Mouse (Mus musculus) R1 (cell line): Measurements from ENCODE around the gene Gm3045.

Experiments
- DNase-seq: peaks from one replicate; pipeline ENCODE4 v3.0.0-alpha.2; 2018; ENCODE audit warnings: low read depth, low spot score

The Gm3045 gene

DNA sequence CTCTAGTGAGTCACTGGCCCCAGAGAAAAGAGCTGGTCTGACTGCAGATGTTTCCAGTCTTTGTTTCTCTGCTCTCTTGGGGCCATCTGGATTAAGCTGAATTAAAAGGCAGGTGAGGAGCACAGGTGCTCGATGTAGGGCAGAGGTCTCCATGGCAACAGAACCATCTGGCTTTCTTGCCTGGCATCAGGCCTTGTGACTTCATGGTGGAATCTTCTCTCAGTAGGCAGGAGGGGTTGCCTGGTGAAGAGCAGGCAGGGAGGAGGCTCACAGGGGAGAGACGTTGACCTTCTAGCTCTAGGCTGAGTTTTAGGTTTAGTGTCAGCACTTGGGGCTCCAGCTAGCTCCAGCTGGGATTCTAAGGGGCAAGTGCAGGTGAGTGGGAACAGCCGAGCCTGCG is at the start of gene Gm3045:
Gene Gm3045 (plus strand): TSS at position 230 of the 400 bp plus-strand sequence.
- DNase-seq = no peak

DNA sequence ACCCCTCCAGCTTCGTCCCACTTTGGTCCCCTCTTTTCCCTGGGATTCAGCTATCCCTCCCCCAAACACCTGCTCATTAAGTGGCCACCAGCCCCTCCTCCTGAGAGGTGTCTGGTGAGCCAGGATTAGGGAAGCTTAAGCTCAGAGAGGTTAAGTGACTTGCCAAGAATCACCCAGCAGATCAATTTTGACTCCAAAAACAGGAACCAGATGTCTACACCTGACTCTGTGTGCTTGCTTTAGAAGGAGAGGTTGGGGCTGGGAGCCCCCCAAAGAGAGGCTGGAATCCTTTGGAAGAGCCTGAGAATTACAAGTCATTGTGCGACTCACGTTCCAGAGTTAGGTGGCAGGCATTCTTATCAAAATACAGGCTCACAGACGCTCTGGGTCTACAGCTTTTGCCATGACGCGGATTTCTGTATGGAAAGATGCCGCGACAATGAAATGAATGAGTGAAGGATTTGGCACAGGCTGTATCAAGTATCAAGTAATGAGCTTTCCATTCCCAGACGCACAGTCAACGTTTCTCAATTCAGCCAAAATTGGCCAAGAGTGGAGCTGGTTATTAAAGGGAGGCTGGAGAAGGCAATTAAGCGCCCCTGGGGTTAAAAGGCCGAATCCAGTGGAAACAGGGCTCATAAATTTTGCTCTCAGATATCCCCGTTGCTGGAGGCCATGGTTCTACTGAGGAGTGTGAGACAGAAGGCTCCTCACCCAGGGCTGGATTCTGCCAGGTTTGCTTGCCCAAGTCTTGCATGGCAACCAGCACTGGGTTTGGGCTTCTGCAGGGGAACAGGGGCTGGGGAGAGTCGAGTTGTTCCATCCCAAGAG is 45.3 kb upstream of the Gm3045 start:
- DNase-seq = no peak

DNA sequence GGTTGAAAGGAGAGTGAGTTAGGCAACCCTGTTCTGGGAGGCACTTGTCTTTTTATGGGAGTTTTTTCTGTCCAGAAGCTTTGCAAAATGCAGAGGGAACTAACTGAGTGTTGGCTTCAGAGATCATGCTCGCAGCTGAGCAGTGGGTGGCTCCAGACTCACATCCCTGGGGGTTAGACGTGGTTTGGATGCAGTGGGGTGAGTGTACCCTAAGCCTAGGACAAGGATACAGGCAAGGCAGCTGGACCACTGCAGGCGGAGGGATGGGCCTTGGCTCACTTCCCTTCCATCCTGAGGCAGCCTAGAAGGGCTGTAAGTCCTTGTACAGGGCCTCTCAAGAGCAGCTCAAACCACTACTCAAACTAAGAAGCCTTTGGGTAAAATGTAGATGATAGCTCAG is 43.0 kb upstream of the Gm3045 start:
- DNase-seq = no peak

DNA sequence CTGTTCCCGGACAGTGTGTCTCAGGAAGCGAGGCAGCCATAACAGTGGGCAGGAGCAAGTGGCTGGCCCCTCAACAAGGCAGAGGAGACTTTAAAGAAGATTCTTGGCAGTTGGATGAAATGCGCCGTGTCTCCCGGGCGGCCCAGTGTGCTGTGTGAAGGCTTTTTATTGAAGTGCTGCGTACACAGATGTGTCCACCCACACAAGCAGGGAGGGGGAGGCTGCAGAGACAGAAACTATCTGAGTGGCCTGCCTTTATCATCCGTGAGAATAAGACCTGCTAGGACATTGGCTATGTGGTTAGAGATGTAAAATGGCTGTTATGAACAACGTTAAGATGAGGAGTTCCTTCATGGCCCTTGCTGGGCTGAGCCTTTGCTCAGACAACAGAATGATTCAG is 40.0 kb upstream of the Gm3045 start:
- no peak for DNase-seq

DNA sequence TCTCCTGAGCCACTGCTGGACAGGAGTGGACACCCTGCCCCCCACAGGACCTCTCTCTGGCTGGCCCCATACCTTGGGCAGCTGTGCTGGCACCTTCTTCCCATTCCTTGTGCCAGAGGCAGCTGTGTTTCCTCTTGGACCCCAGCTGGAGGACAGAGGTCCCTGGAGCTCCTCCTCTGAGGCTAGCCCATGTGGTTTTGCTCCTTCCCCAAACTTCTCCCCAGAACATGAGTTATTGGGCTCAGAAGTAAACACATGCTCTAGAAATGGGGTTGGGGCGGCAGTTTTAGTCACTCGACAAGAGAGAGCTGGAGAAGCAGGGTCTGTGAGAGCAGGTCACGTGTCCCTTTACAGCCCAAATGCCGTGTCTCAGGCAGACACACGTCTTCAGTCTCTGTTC is 39.0 kb upstream of the Gm3045 start:
- no peak for DNase-seq

DNA sequence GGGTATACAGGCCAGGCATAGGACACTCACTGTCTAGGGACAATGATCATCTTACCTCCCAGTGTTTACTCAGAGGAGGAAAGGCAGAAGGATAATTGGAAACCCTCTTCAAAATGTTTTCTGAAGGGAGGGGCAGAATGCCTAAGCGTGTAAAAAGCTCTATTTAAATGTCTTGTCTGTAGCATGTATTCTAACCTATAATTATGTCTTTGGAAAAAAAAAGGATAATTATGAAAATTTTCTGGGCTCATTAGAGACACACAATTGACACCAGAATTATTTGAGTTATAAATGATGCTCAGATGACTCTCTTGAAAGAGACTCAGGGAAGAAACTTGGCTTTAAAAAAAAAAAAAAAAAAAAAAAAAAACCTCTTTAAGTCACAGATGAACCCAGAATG is 38.4 kb upstream of the Gm3045 start:
- DNase-seq = no peak

DNA sequence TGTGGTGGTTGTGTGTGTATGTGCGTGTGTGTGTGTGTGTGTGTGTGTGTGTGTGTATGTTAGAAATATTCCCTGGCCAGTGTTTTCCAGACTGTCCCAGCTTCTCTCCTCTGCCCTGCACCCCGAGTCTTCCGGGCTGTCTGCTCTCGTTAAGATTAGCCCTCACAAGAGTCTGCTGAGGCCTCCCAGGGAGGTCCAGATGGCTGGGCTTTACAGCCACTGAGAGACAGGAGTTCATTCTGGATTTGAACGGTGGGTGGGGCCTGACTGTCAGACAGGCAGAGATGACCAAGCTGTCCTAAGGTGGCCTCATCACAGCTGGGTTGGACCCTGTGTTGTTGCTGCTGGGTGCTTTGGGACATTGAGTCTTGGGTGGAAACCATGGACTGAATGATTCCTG is 28.8 kb upstream of the Gm3045 start:
- DNase-seq = no peak

DNA sequence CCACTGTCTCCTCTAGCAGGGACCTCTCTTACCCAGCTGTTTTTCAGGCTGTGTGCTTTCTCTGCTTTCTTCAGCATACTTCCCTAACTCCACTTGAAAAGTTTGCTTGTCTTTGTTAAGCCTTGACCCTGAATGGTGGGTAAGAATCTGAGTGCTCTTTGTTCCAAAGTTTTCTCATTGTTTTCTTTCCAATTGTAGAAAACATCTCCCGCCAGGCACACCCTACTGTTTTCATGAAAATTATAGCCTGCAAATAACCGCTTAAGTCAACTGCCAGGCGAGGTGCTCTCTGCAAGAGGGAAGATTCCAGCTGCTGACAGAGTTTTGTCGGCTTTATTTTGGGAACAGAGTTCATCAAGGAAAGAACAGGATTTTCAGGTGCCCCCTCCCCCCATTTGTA is 25.2 kb upstream of the Gm3045 start:
- peak; percentile 54 for DNase-seq

DNA sequence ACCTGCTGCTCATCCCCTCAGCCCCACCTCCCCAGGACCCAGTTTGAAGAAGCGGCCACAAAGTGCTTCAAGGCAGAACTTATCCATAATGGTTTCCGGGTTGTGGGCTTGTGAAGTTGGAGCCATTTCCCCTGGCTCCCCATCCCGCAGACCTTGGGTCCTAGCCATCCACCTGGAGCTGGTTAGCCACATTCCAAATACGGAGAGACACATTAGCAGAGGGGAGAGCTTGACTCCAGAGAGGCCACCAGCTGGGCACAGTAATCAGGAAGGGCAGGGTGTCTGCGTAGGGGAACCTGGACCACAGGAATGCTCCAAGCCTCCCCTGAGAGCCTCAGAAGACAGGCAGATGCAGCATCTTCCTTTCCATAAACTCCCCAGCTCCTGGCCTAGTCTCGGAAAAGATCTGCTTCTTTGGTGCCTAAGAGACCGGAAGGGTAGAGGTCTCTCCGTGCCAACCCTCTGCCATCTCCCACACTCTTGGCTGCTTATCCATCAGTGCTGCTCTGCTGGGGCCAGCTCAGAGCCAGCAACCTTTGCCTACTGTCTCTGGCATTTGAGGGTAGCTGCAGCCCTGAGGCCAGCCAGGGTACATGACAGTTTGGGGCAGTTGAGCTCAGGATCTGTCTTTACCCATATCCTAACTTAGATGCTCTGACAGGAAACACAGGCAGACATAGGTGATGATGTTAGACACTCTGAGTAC is 22.9 kb upstream of the Gm3045 start:
- DNase-seq = no peak

DNA sequence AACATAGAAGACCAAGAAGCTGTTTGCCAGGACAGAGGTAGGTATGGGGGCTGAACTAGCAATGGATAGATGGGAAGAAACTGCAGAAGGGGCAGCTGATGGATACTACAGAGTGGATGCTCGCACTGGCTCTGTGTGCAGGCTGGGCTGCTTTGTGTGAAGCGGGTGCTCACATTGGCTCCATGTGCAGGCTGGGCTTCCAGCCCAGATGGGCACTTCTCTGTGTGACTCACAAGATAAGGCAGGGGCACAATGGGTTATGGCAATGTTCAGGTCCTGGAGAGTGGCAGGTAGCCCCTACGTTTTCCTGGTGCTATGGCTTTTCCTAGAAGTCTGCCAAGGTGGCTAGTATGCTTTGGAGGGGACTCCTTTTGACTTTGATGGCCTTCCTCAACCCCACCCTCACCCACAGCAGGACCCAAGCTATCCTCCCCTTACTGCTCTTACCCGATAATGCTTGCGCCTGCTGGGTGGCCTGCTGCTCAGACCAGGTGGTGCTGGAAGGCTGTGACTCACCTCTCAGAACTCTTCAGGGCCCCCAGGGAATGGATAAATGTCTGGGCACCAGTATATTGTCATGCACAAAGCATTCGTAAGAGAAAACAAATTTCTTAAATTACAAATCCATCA is 21.8 kb upstream of the Gm3045 start:
- no peak for DNase-seq

DNA sequence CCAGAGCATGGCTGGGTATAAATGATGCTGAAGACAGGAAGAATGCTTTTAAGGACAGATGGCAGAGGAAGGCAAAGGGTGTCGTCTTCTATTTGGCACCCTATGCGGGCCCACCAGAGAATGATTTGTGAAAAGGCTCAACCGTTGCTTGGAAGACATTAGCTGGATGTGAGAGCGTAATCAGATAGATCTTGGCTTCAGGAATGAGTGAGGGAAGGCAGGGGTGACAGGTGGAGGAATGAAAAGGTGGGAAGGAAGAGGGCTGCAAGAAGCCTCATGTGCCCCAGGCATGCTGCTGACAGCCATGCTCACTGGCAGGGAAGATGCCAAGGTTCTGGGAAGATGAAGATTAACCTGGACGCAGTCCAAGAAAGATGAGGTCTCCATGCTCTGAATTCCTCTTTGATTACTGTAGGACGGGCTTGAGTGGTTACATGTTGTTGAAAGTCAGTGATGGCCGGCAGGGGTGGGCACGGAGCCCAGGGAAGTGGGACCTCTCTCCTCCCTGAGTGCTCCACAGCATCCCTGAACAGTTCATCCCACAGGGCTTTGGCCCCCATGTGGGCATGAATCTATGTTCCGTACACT is 14.0 kb upstream of the Gm3045 start:
- DNase-seq = no peak

DNA sequence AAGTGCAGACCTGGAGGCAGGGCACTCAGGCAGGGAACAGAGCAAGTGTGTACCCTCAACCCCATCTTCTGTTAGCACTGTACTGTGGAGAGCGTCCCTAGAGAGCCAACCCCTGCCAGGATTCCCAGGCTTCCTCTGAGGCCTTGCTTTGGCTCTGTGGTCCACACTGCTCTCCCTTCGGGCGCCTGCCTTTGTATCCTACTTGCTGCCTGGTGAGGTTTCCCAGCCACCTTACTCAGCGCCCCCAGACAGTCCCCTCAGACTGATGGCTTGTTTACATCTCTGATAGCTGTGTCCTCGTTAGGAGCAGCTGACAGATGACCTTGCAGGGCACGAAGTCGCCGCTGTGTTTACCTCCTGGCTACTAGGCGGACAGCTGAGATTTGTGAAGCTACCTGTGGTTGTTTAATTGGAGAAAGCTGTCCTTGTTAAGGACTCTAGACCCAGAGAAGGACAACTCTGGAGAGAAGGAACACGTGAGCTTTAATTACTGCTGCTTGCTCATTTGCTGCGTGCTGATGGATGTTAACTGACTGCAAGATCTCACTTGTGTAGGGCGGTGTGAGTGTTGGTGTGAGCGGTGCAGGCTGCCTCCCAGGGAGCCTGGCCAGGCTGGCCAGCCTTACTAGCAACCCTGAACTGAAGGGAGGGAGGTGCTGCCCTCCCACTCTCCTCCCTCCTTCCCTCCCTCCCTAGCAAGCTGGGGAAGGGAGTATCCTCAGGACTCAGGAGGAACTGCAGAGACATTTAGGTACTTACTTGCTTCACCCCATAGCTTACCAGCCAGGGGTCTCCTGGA is 7.5 kb upstream of the Gm3045 start:
- DNase-seq = no peak

DNA sequence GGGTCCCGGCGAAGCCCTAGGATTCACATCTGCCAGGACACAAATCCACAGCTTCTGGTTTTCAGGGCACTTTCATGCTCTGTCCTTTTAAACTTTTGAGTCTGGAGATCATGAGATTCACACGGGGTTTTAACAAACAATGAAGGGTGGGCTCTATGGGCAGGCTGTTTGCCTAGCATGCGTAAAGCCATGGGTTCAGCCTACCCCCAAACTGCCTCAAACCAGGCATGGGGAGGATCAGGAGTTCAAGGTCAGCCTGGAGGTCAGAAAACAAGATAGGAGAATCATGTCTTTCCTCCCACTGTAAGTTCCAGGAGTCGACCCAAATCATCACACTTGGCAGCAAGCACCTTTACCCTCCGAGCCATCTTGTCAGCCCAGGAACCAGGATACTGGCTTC is 6.9 kb upstream of the Gm3045 start:
- no peak for DNase-seq

DNA sequence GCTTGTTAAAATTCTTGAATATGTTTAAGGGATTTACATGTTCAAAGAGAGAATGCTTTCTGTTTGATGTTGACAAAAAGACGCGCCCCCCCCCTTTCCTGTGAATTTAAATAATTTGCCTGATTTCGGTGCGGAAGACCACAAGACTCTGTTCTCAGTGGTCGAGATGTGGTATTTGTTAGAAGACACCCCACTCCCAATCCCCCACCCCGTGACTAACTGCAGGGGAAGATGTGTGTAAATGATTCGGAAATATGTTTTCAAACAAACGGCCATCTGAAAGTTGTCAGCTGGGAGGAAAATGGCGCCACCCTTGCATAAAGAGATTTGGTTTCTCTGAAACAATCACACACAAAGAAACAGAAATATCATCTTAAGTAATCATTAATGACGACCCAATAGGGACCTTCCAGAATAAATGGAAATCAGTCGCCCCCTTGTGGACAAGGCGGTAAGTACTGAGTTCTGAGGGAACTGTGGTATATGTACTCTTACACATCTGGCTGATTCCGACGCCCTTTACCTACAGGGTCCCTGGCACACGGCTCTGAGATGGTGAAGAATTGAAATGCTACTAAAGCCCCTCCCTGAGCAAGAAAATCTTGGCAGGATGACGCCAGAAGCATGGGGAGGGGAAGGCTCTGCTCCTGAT is 4.2 kb upstream of the Gm3045 start:
- DNase-seq = peak; percentile 79

DNA sequence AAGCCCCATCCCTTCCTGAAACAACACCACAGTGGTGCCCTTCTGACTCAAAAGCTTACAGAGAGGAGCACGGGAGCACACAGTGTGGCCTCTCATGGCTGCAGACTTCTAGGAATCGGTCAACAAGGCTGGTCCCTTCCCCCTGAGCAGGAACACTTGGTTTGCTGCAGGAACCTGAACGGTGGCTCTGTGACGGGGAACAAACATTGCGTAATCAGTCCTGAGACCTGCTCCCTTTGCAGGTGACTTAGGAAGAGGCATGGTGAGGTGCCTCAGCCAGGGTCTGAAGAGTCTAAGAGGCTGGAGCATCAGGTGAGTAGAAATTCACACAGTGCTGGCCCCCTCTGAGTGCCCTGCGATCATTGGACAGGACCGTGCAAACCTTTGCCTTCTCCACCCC is 463 bp upstream of the Gm3045 start:
- DNase-seq = no peak

DNA sequence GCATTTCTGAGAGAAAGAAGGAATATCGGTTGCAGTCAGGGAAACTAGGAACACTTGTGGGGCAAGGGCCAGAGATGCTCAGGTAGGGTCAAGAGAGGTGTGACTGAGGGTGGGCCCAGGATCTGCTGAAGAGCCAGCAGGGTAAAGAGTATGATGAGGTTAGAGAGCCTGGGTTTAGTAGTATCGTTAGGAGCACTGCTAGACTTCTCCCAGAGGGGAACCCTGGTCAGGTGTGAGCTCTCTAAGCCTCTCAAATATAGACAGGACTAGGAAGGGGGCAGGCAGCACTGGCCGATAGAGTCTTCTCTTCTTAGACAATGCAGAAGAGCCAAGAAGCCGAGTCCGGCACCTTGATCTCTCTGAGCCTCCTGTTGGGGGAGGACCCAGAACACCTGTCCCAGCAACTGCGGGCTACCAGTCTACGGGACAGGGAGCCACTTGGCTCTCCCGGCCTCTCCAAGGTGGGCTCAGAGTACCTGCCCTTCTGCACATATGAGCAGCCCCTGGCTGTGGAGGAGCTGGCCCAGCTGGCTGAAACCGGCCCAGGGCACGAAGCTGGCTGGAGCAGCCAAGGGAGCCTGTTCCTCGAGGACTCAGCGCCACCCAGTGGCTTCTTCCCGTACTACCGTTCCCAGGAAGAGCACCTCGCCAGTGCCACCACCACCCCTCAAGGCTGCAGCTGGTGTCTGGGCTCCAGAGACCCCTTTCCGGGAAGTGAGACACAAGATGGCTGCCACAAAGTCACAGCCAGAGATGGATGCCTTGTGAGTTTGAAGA is 2.5 kb downstream of the Gm3045 start:
- DNase-seq = peak; percentile 63

DNA sequence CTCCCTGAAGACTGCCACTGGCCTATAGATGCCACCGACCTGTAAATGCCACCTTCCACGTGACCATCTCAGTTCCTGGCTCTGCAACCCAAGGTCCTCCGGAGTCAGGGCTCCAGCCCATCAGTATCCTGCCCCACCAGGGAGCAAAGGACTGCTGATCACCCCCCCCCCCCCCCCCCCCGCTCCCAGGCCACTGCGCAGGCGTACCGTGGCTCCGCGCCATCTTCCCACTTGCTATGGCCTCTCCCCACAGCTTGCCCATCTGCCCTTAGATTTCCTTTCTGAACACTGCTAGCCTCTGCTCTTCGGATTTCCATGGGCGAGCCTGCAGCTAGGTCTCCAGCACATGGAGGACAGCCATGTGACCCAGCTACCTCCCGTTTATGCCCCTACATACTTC is 6.1 kb downstream of the Gm3045 start:
- DNase-seq = no peak

DNA sequence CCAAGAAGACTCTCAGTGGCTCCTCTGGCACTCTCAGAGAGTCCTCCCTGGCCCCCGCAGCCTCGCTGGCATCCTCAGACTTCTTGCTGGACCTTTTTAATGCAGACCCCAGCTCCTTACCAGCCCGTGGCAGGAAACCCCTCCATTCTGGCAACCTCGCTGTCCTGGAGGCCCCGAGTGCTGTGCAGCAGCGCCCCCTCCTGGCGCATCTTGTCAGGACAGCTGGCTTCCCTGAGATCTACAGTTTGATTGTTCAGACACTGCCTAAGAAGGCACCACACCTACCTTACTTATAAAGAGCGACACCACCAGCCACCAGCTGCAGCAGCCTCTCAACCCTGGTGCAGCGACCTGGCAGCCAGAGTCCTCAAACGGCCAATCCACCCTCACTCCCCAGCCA is 7.1 kb downstream of the Gm3045 start:
- DNase-seq = peak; percentile 77

DNA sequence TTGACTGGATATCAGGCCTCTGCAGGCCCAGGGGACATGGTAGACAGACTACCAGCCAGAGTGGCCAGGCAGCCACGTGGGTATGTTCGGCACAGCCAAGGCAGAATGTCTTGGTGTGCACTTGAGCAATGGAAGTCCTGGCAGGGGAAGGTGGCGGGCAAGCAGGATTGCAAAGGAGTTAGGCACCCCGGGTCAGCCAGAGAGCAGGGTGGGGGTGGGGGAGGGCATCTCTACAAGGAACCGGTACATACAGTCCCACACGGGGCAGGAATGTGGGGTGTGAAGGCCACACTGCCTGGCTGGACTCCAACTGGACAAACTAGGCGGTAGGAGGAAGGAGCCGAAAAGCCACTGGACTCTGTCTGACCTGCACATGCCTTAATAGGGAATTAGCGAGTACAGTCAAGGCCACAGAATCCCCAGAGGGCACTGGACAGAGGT is 7.9 kb downstream of the Gm3045 start:
- DNase-seq = no peak

DNA sequence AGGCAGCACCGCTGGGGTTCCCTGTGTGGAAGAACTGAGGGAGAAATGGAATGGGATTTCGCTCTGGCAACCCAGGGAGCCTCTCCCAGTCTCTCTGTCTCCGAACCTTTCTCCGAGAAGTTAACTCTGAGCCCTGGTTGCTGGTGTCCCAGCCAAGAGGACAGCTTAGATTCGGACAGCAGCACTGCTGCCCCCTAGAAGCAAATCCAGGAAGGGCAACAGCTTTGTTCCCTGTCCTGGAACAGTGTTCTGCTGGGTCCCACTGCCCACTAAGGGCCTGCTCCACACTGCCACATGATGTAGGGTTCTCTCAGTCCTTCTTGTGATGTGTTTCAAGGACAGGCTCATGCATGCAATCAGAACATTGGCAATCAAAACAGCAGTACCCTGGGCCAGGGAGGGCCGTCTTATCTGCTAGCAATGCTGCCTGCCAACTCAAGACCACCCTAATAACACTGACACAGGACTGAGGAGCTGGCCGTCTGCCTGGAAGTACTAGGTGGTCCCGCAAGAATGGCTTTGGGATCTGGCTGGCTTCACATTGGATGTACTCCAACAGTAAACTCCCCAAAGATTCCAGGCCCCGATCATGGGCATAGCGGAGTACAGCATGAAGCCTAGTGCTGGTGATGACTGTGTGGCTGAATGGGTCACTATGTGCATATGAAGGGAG is 9.4 kb downstream of the Gm3045 start:
- no peak for DNase-seq
